Mouse (Mus musculus): ENCODE measurements around the gene Map1s.

DNA sequence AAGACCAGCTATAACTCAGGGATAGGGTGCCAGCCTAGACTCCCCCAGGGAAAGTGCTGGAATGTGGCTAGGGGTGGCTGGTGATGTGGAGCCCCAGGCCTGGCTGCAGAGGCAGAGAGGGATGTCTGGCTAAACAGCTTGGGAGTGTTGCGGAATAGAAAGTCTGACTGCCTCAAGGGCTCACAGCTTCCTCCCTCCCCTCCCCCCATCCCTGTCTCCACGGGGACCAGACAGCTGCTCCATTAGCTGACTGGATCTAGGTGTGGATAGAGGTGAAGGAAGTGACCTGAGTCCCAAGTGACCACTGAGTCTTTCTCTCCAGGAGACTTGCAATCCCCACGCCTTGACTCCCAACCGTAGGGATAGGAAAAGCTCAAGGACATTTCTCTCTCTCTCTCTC is 2.6 kb upstream of the Map1s start:
- TF ChIP-seq POLR2A (IDR thresholded peaks at IDR 0.05; ENCODE audit: control insufficient read depth, low read depth, low read length) (no peak), CTCF (IDR thresholded peaks at IDR 0.05; ENCODE audit: control insufficient read depth, insufficient read depth, insufficient replicate concordance, low read depth, low read length) (no peak)
